Mouse (Mus musculus) brain, embryonic 14.5 days (tissue): ENCODE data around the gene Tex261. TPM values are rescaled to one million over a fixed set of nuclear protein-coding genes. Genes with fewer than 3 reads are reported as not detected.
"Not testable (repeated sequence)": the region's sequence is repeated elsewhere in the genome, so short reads cannot be mapped to it uniquely, and the experiment has no call there.

Experiments
- DNase-seq: peaks from one replicate; pipeline ENCODE4 v3.0.0-alpha.2; 2011; ENCODE audit warnings: low read depth
- CTCF ChIP-seq: fragments of 200-500 bp; IDR thresholded peaks from 2 replicates; pipeline ENCODE4 v1.5.1; 2012; ENCODE audit warnings: inconsistent platforms, mild to moderate bottlenecking, moderate library complexity, borderline replicate concordance; ENCODE audit not compliant: insufficient read depth, insufficient read length; ENCODE audit errors: extremely low read depth
- POLR2A ChIP-seq: fragments of 200-500 bp; IDR thresholded peaks from 2 replicates; pipeline ENCODE4 v1.6.1; 2012; ENCODE audit warnings: mild to moderate bottlenecking, inconsistent platforms, borderline replicate concordance; ENCODE audit not compliant: poor library complexity, insufficient read depth, insufficient read length, severe bottlenecking; ENCODE audit errors: extremely low read depth
- polyA plus RNA-seq: library from polyadenylated mRNA; depleted of rRNA; stranded (reverse); fragments of >200 nt; gene quantifications from 2 replicates; pipeline ENCODE4 v1.2.3, GENCODE M21; 2012; rRNA removed

Tex261 gene
- 51.3 and 69.0 TPM in 2 replicates for polyA plus RNA-seq

- DNase-seq, result peak; percentile 96
- peak; percentile 97 for TF ChIP-seq POLR2A
- TF ChIP-seq CTCF, result peak; percentile 82
These were observed at the start of gene Tex261 for GRCm38 (mm10) chr6:83775638-83776293. TSS of gene Tex261 (minus strand) at chr6:83775813.

- peak; percentile 71 for DNase-seq
- TF ChIP-seq CTCF (no peak), POLR2A (no peak)
These were observed 46.2 kb upstream of the Tex261 start for GRCm38 (mm10) chr6:83821856-83822255.

- TF ChIP-seq POLR2A, result no peak
- TF ChIP-seq CTCF, result no peak
These were observed 45.3 kb upstream of the Tex261 start for GRCm38 (mm10) chr6:83820727-83821515.

GRCm38 (mm10) chr6:83818996-83819395 lies 43.4 kb upstream of the Tex261 start:
- TF ChIP-seq POLR2A (no peak), CTCF (no peak)
- DNase-seq, result peak; percentile 42

More at GRCm38 (mm10) chr6:83820727-83821515, 45.3 kb upstream of the Tex261 start:
- DNase-seq, result peak; percentile 37

GRCm38 (mm10) chr6:83815801-83816200 lies 40.2 kb upstream of the Tex261 start:
- DNase-seq, result no peak
- TF ChIP-seq POLR2A, result no peak
- no peak for TF ChIP-seq CTCF

- no peak for DNase-seq
- TF ChIP-seq CTCF, result no peak
- TF ChIP-seq POLR2A, result no peak
These were observed 27.2 kb upstream of the Tex261 start for GRCm38 (mm10) chr6:83802846-83803245.

- no peak for DNase-seq
- TF ChIP-seq CTCF (no peak), POLR2A (no peak)
These were observed 26.4 kb upstream of the Tex261 start for GRCm38 (mm10) chr6:83802033-83802432.

GRCm38 (mm10) chr6:83796686-83797085 lies 21.1 kb upstream of the Tex261 start:
- DNase-seq, result no peak
- TF ChIP-seq CTCF (no peak), POLR2A (no peak)

GRCm38 (mm10) chr6:83795492-83795900 lies 19.9 kb upstream of the Tex261 start:
- TF ChIP-seq CTCF, result no peak
- TF ChIP-seq POLR2A, result no peak
- peak; percentile 76 for DNase-seq

GRCm38 (mm10) chr6:83794760-83795296 lies 19.2 kb upstream of the Tex261 start, which contains the start of gene Nagk:
TSS of gene Nagk (plus strand) at chr6:83794982.
- peak; percentile 98 for DNase-seq
- TF ChIP-seq CTCF (no peak), POLR2A (peak; percentile 57; the same call in 1 of the 2 replicates)

- no peak for DNase-seq
- TF ChIP-seq POLR2A (no peak), CTCF (no peak)
These were observed 15.8 kb upstream of the Tex261 start for GRCm38 (mm10) chr6:83791251-83791890.

- not testable (repeated sequence) for DNase-seq
These were observed 14.9 kb upstream of the Tex261 start for GRCm38 (mm10) chr6:83790533-83790932.
